8 mouse cellular contexts compared by ENCODE assay signal in the genomic region with DNA sequence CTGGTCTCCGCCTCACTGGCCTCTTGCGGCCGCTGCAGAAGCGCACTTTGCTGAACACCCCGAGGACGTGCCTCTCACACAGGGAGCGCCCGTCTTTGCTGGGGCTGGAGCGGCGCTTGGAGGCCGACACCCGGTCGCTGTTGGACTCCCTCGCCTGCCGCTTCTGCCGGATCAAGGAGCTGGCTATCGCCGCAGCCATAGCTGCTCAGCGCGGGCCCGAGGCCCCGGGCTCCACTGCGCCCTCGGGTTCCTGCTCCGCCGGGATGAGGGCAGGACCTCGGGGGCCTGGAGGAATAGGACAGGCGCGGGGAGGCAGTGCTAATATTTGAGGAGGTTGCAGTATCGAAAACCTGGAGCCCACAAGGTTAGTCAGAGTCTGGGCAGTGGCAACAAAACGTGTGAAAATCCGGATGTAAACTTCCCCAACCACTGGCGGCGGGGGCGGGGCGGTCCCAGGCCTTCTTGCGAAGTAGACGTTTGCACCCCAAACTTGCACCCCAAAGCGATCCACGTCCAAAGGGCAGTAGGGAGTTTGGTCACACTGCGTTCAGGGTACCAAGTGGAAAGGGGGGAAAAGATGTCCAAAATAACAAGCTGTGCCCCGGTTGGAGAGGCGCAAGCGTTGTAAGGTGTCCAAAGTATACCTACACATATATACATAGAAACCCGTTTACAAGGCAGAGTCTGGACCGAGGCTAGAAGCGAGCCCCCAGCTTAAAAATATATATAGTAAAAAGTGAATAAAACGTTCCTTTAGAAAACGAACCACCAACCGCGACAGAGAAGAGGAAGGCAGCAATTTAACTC.
DNase-seq lines count a peak whose midpoint lies in the region; ATAC-seq and TF ChIP-seq lines count a peak whose summit lies in the region.

No protein-coding gene starts in this region.

- TF ChIP-seq POLR2A in cortical plate, adult 2 months (IDR thresholded peaks at IDR 0.05; ENCODE audit: extremely low read depth, insufficient read depth, low read length) = no peak

- no peak for TF ChIP-seq CTCF in cortical plate, adult 2 months (IDR thresholded peaks at IDR 0.05; ENCODE audit: extremely low read depth, insufficient read depth, low read length)

- no peaks in the 10 kb centered on the region for H3K4me1 ChIP-seq in ES-E14 (ENCODE audit: control insufficient read depth in 2 of 2, insufficient read depth in 2 of 2, low read length in 2 of 2, poor library complexity in 1 of 2)
- H3K4me1 ChIP-seq in cortical plate, adult 2 months (ENCODE audit: control insufficient read depth, insufficient read depth, low read length) = peaks cover 11% of the 10 kb centered on the region
- H3K4me1 ChIP-seq in limb, embryonic 11.5 days (ENCODE audit: control insufficient read depth, insufficient read depth, low read length) = no peaks in the 10 kb centered on the region
- 0 out of 2 replicates have a peak, but pooled peaks cover 3% of the 10 kb centered on the region for H3K4me1 ChIP-seq in neural tube, embryonic 11.5 days (ENCODE audit: control insufficient read depth, insufficient read depth, low read length)

- in situ Hi-C loops in ES-E14 (cut with MboI; ENCODE audit: low sequenced_read_pairs in 2 of 2, unreplicated experiment in 2 of 2) = no loop called here

- H3K9me3 ChIP-seq in ES-E14 (ENCODE audit: control insufficient read depth, insufficient read depth, low read depth, low read length) = no peaks in the 10 kb centered on the region
- no peaks in the 10 kb centered on the region for H3K9me3 ChIP-seq in limb, embryonic 11.5 days (ENCODE audit: control insufficient read depth, low read length)
- no peaks in the 10 kb centered on the region for H3K9me3 ChIP-seq in neural tube, embryonic 11.5 days (ENCODE audit: control insufficient read depth, low read length)

- intact Hi-C loops in heart, postnatal 10 days (cut with DNase I) = no loop called here

- peaks cover 37% of the 10 kb centered on the region for H3K27me3 ChIP-seq in limb, embryonic 11.5 days (ENCODE audit: control insufficient read depth, insufficient read depth, low read length)
- H3K27me3 ChIP-seq in neural tube, embryonic 11.5 days (ENCODE audit: control insufficient read depth, insufficient read depth, low read length) = peaks cover 32% of the 10 kb centered on the region

- H3K9ac ChIP-seq in ES-E14 (ENCODE audit: insufficient read depth, low read depth, low read length, poor library complexity, severe bottlenecking) = no peak overlapping the region
- no peak overlapping the region for H3K9ac ChIP-seq in limb, embryonic 11.5 days (ENCODE audit: low read length)
- H3K9ac ChIP-seq in neural tube, embryonic 11.5 days (ENCODE audit: low read length) = 0 out of 2 replicates have a peak overlapping the region, but pooled peaks have one; percentile 26

- no peaks in the 10 kb centered on the region for H3K36me3 ChIP-seq in ES-E14 (ENCODE audit: control insufficient read depth, insufficient read depth, low read length, poor library complexity, severe bottlenecking)
- no peaks in the 10 kb centered on the region for H3K36me3 ChIP-seq in limb, embryonic 11.5 days (ENCODE audit: control insufficient read depth, insufficient read depth, low read length)
- H3K36me3 ChIP-seq in neural tube, embryonic 11.5 days (ENCODE audit: control insufficient read depth, insufficient read depth, low read length) = no peaks in the 10 kb centered on the region

- H3K4me3 ChIP-seq in ES-E14 (ENCODE audit: insufficient read depth in 1 of 2, low read depth in 1 of 2, low read length in 2 of 2, poor library complexity in 1 of 2, severe bottlenecking in 1 of 2) = peak overlapping the region; percentile 37 to 75
- peak overlapping the region; percentile 89 for H3K4me3 ChIP-seq in cortical plate, adult 2 months (ENCODE audit: insufficient read depth, low read length)
- peak overlapping the region; percentile 63 for H3K4me3 ChIP-seq in limb, embryonic 11.5 days (ENCODE audit: low read depth, low read length)
- peak overlapping the region; percentile 63 for H3K4me3 ChIP-seq in neural tube, embryonic 11.5 days (ENCODE audit: low read depth, low read length)

- H3K4me2 ChIP-seq in limb, embryonic 11.5 days (ENCODE audit: low read depth, severe bottlenecking) = peak overlapping the region; percentile 97
- H3K4me2 ChIP-seq in neural tube, embryonic 11.5 days (ENCODE audit: low read depth) = peak overlapping the region; percentile 97

- peak; percentile 20; the same call in 1 of the 2 replicates for ATAC-seq in frontal cortex, adult (ENCODE audit: low TSS enrichment)
- ATAC-seq in limb, embryonic 11.5 days (ENCODE audit: insufficient number of reproducible peaks, low FRiP score, low TSS enrichment, low read depth) = no peak
- peak; percentile 11; the same call in 1 of the 2 replicates for ATAC-seq in neural tube, embryonic 11.5 days (ENCODE audit: insufficient read depth, low FRiP score, low TSS enrichment)

- under 1% methylated on average over 51 of the region's 51 CpGs for WGBS in limb, embryonic 11.5 days
- WGBS in neural tube, embryonic 11.5 days = under 1% methylated on average over 51 of the region's 51 CpGs

- H3K27ac ChIP-seq in ES-E14 (ENCODE audit: insufficient read depth, low read depth, low read length, poor library complexity, severe bottlenecking) = no peak overlapping the region
- peak overlapping the region; percentile 19; the same call in 1 of the 2 replicates for H3K27ac ChIP-seq in cortical plate, adult 2 months (ENCODE audit: insufficient read depth, low read length)
- no peak overlapping the region for H3K27ac ChIP-seq in limb, embryonic 11.5 days (replicated peaks; ENCODE audit: low read depth, low read length)
- no peak overlapping the region for H3K27ac ChIP-seq in neural tube, embryonic 11.5 days (ENCODE audit: low read depth, low read length)

- no peak for DNase-seq in frontal cortex, adult 2 months (ENCODE audit: extremely low spot score in 1 of 2, low spot score in 1 of 2)
- peak; percentile 25 for DNase-seq in ES-E14 (ENCODE audit: low read depth, low spot score)
- peak; percentile 25 to 30 for DNase-seq in heart, postnatal 10 days
- peak; percentile 60 for DNase-seq in limb, embryonic 11.5 days (ENCODE audit: low spot score)
- peak; percentile 57 for DNase-seq in neural tube, embryonic 11.5 days (ENCODE audit: low spot score)
- no peak for DNase-seq in spleen, postnatal 4 days (ENCODE audit: low spot score in 2 of 2)

TF ChIP-seq in ES-E14, 5 proteins besides CTCF, POLR2A, EP300 and RAD21:
- TF ChIP-seq MAFK (IDR thresholded peaks at IDR 0.05; ENCODE audit: insufficient read depth, low read depth, low read length) (no peak), HCFC1 (IDR thresholded peaks at IDR 0.05; ENCODE audit: borderline replicate concordance, insufficient read depth, low read length) (no peak), ZNF384 (IDR thresholded peaks at IDR 0.05; ENCODE audit: low read depth, low read length) (no peak), ZC3H11A (IDR thresholded peaks at IDR 0.05; ENCODE audit: borderline replicate concordance, low read depth, low read length) (no peak), CHD2 (IDR thresholded peaks at IDR 0.05; ENCODE audit: low read depth, low read length) (no peak)
TF ChIP-seq in ES-E14: peak in this region for 0.

Comparison
In these comparisons a context has a peak if more than half of its experiments do, and no peak if none do; other contexts are left out.
1. DNase-seq: peak in ES-E14 (single experiment), heart, postnatal 10 days (2 of 2), limb, embryonic 11.5 days (single experiment) and neural tube, embryonic 11.5 days (single experiment); none in frontal cortex, adult 2 months (0 of 2) and spleen, postnatal 4 days (0 of 2).
2. Peak in every context shown above with its lines, with median percentiles within 50 percentile points of each other: H3K4me3 ChIP-seq.